Mouse (Mus musculus) gastrocnemius, adult 8-10 months (tissue): ENCODE measurements around the gene Col26a1. TPM values are rescaled to one million over a fixed set of nuclear protein-coding genes. Genes with fewer than 3 reads are reported as not detected.
A peak's percentile ranks its signal among the peaks of the same experiment; 100 is the strongest.

ENCODE experiments used
- DNase-seq, 2 experiments: peaks; one replicate each; pipeline ENCODE4 v3.0.0; 2022; ENCODE audit warnings: low spot score in 2 of 2
- total RNA-seq, 4 experiments: library from RNA; stranded (reverse); gene quantifications; 2 replicates each; pipeline ENCODE4 v1.2.4; 2022

The Col26a1 gene
- total RNA-seq, 4 experiments from 2014 or later: 0.19 to 1.0 (median 0.28) TPM

- peak; percentile 38 to 56 for DNase-seq
Measured at GRCm38 (mm10) chr5:136881380-136882009, 1.5 kb downstream of the Col26a1 start.

- no peak for DNase-seq
Measured at GRCm38 (mm10) chr5:136880101-136880500, 2.9 kb downstream of the Col26a1 start.

GRCm38 (mm10) chr5:136874271-136874670 lies 8.7 kb downstream of the Col26a1 start:
- DNase-seq: no peak

- peak; percentile 11 to 24 for DNase-seq
Measured at GRCm38 (mm10) chr5:136872417-136872816, 10.6 kb downstream of the Col26a1 start.

- peak; percentile 39 to 53 for DNase-seq
Measured at GRCm38 (mm10) chr5:136869451-136870114, 13.4 kb downstream of the Col26a1 start.

GRCm38 (mm10) chr5:136867706-136868105 lies 15.3 kb downstream of the Col26a1 start:
- no peak for DNase-seq

GRCm38 (mm10) chr5:136863961-136864674 lies 18.9 kb downstream of the Col26a1 start:
- DNase-seq: peak; percentile 12 to 22

GRCm38 (mm10) chr5:136863276-136863675 lies 19.7 kb downstream of the Col26a1 start:
- no peak for DNase-seq

- no peak for DNase-seq
Measured at GRCm38 (mm10) chr5:136862806-136863205, 20.2 kb downstream of the Col26a1 start.

- no peak for DNase-seq
Measured at GRCm38 (mm10) chr5:136861191-136861940, 21.6 kb downstream of the Col26a1 start.

- DNase-seq: no peak
Measured at GRCm38 (mm10) chr5:136850716-136851115, 32.3 kb downstream of the Col26a1 start.

GRCm38 (mm10) chr5:136846385-136847264 lies 36.4 kb downstream of the Col26a1 start:
- DNase-seq: no peak

- no peak for DNase-seq
Measured at GRCm38 (mm10) chr5:136843930-136844329, 39.1 kb downstream of the Col26a1 start.

- peak in 1 of 2 experiments; percentile 34 for DNase-seq
Measured at GRCm38 (mm10) chr5:136840036-136840435, 43.0 kb downstream of the Col26a1 start.

GRCm38 (mm10) chr5:136833053-136833452 lies 50.0 kb downstream of the Col26a1 start:
- DNase-seq: no peak

- no peak for DNase-seq
Measured at GRCm38 (mm10) chr5:136830156-136830555, 52.9 kb downstream of the Col26a1 start.

GRCm38 (mm10) chr5:136821971-136822370 lies 61.0 kb downstream of the Col26a1 start:
- no peak for DNase-seq

GRCm38 (mm10) chr5:136820911-136821310 lies 62.1 kb downstream of the Col26a1 start:
- no peak for DNase-seq

- DNase-seq: no peak
Measured at GRCm38 (mm10) chr5:136819686-136820085, 63.3 kb downstream of the Col26a1 start.

GRCm38 (mm10) chr5:136810539-136811374 lies 72.3 kb downstream of the Col26a1 start:
- no peak for DNase-seq
